ENCODE assay signal across 8 mouse cellular contexts in genomic region chr8:71602666-71603334, GRCm38 (mm10). TPM values are rescaled to one million over a fixed set of nuclear protein-coding genes. Genes with fewer than 3 reads are reported as not detected.
A peak's percentile ranks its signal among the peaks of the same experiment; 100 is the strongest.
DNase-seq lines count a peak whose midpoint lies in the region; ATAC-seq lines count a peak whose summit lies in the region.

No protein-coding gene starts in this region.

- 2% methylated on average over 32 of the region's 32 CpGs for WGBS in hindbrain, embryonic 12.5 days
- WGBS in midbrain, embryonic 15.5 days, result 1% methylated on average over 32 of the region's 32 CpGs

- peak overlapping the region; percentile 36 for H3K4me3 ChIP-seq in hindbrain, embryonic 12.5 days
- peak overlapping the region; percentile 37 for H3K4me3 ChIP-seq in midbrain, embryonic 15.5 days

- H3K4me2 ChIP-seq in hindbrain, embryonic 12.5 days (replicated peaks), result peak overlapping the region; percentile 56
- peak overlapping the region; percentile 43 for H3K4me2 ChIP-seq in midbrain, embryonic 15.5 days

- peak; percentile 51 for DNase-seq in thymus, postnatal 4 days
- no peak for DNase-seq in thymus, postnatal 36 days
- DNase-seq in forelimb bud, embryonic 11.5 days (ENCODE audit: low read depth, low spot score), result peak; percentile 76
- peak; percentile 69 for DNase-seq in liver
- peak; percentile 45 for DNase-seq in urinary bladder, postnatal 10 days (ENCODE audit: low spot score)
- DNase-seq in layer of hippocampus, postnatal 10 days (ENCODE audit: low spot score in 2 of 2), result no peak

- peaks cover 52% of the 10 kb centered on the region for H3K27me3 ChIP-seq in hindbrain, embryonic 12.5 days
- H3K27me3 ChIP-seq in midbrain, embryonic 15.5 days (replicated peaks), result peaks cover 44% of the 10 kb centered on the region

- no peaks in the 10 kb centered on the region for H3K9me3 ChIP-seq in hindbrain, embryonic 12.5 days (replicated peaks)
- no peaks in the 10 kb centered on the region for H3K9me3 ChIP-seq in midbrain, embryonic 15.5 days

- ATAC-seq in hindbrain, embryonic 12.5 days (ENCODE audit: low FRiP score), result peak; percentile 48
- peak; percentile 72 for ATAC-seq in midbrain, embryonic 15.5 days (replicated peaks)

- H3K36me3 ChIP-seq in hindbrain, embryonic 12.5 days, result peaks cover 3% of the 10 kb centered on the region; the same call in 1 of the 2 replicates
- no peaks in the 10 kb centered on the region for H3K36me3 ChIP-seq in midbrain, embryonic 15.5 days (replicated peaks)

- peaks cover 14% of the 10 kb centered on the region for H3K4me1 ChIP-seq in hindbrain, embryonic 12.5 days
- H3K4me1 ChIP-seq in midbrain, embryonic 15.5 days, result peaks cover 17% of the 10 kb centered on the region

- H3K9ac ChIP-seq in hindbrain, embryonic 12.5 days, result peak overlapping the region; percentile 47
- peak overlapping the region; percentile 13; the same call in 1 of the 2 replicates for H3K9ac ChIP-seq in midbrain, embryonic 15.5 days

- no peak overlapping the region for H3K27ac ChIP-seq in hindbrain, embryonic 12.5 days
- H3K27ac ChIP-seq in midbrain, embryonic 15.5 days, result peak overlapping the region; percentile 2; the same call in 1 of the 2 replicates

RNA-seq across cellular contexts. Expression of gene Fam129c, which starts 5.4 kb away (rescaled TPM):
- polyA plus RNA-seq in hindbrain, embryonic 12.5 days (2016; fragmentation: Nextera tagmentation; extraction: Ambion mirVana), result 5.3 and 6.3 TPM in 2 replicates
- polyA plus RNA-seq in midbrain, embryonic 15.5 days (2015; fragmentation: Nextera tagmentation; extraction: Ambion mirVana), result 9.3 and 9.4 TPM in 2 replicates
- 1 to 10 TPM; 4.6 to 5.8 TPM for total RNA-seq in layer of hippocampus, postnatal 10 days (2021)

RNA-seq across cellular contexts. Expression of gene Colgalt1, which starts 8.0 kb away (rescaled TPM):
- polyA plus RNA-seq in hindbrain, embryonic 12.5 days (2016; fragmentation: Nextera tagmentation; extraction: Ambion mirVana), result 63.7 and 65.9 TPM in 2 replicates
- polyA plus RNA-seq in midbrain, embryonic 15.5 days (2015; fragmentation: Nextera tagmentation; extraction: Ambion mirVana), result 70.5 and 74.5 TPM in 2 replicates
- total RNA-seq in layer of hippocampus, postnatal 10 days (2021), result 10 to 100 TPM; 65.8 to 77.0 TPM

RNA-seq across cellular contexts. Expression of gene Pgls, which starts 10.8 kb away (rescaled TPM):
- polyA plus RNA-seq in hindbrain, embryonic 12.5 days (2016; fragmentation: Nextera tagmentation; extraction: Ambion mirVana), result 197 and 202 TPM in 2 replicates
- 217 and 221 TPM in 2 replicates for polyA plus RNA-seq in midbrain, embryonic 15.5 days (2015; fragmentation: Nextera tagmentation; extraction: Ambion mirVana)
- total RNA-seq in layer of hippocampus, postnatal 10 days (2021), result 10 to 100 TPM; 75.1 to 81.0 TPM

RNA-seq across cellular contexts. Expression of gene Slc27a1, which starts 34.1 kb away (rescaled TPM):
- 51.3 and 54.8 TPM in 2 replicates for polyA plus RNA-seq in hindbrain, embryonic 12.5 days (2016; fragmentation: Nextera tagmentation; extraction: Ambion mirVana)
- 66.9 and 67.4 TPM in 2 replicates for polyA plus RNA-seq in midbrain, embryonic 15.5 days (2015; fragmentation: Nextera tagmentation; extraction: Ambion mirVana)
- 10 to 100 TPM; 76.8 to 92.7 TPM for total RNA-seq in layer of hippocampus, postnatal 10 days (2021)

RNA-seq across cellular contexts. Expression of gene Nxnl1, which starts 36.4 kb away (rescaled TPM):
- polyA plus RNA-seq in hindbrain, embryonic 12.5 days (2016; fragmentation: Nextera tagmentation; extraction: Ambion mirVana), result not detected in 2 replicates
- 0.08 TPM in 1 of 2 replicates, not detected in the other for polyA plus RNA-seq in midbrain, embryonic 15.5 days (2015; fragmentation: Nextera tagmentation; extraction: Ambion mirVana)
- total RNA-seq in layer of hippocampus, postnatal 10 days (2021), result not detected

Comparison
In these comparisons a context has a peak if more than half of its experiments do, and no peak if none do; other contexts are left out.
1. DNase-seq: peak in thymus, postnatal 4 days (single experiment), forelimb bud, embryonic 11.5 days (single experiment), liver (single experiment) and urinary bladder, postnatal 10 days (single experiment); none in thymus, postnatal 36 days (0 of 2) and layer of hippocampus, postnatal 10 days (0 of 2).